Mouse (Mus musculus) kidney, adult 2 months (tissue): Measurements from ENCODE around the gene Hsd17b1.

ENCODE experiments used
- CTCF ChIP-seq: fragments of 200-500 bp; conservative IDR thresholded peaks from 2 replicates; pipeline ENCODE4 v1.5.1; 2011; ENCODE audit warnings: low read depth, mild to moderate bottlenecking, control low read depth, low read length, moderate library complexity, mixed read lengths; ENCODE audit not compliant: insufficient read depth, insufficient read length
- POLR2A ChIP-seq: fragments of 200-500 bp; IDR thresholded peaks from one replicate; pipeline ENCODE4 v1.6.1; 2011; ENCODE audit warnings: low read depth, low read length, control low read depth

- TF ChIP-seq CTCF (no peak), POLR2A (no peak)
These were observed 22.8 kb upstream of the Hsd17b1 start for GRCm38 (mm10) chr11:101055418-101055817.
